Mouse (Mus musculus) testis, adult 2 months (tissue): ENCODE measurements at regions not wholly inside any gene's neighbourhood (a gene's known extent, or its start where the extent isn't known, plus 50 kb on each side); places are given as distances from the start of the nearest gene placed in this dataset.

Source experiments
- H3K27ac ChIP-seq: fragments of 200-500 bp; 2 replicates; pipeline ENCODE4 v1.5.1; 2012; ENCODE audit warnings: low read depth, low read length; ENCODE audit not compliant: control insufficient read depth, insufficient read depth
- H3K27me3 ChIP-seq: fragments of 200-500 bp; 2 replicates; pipeline ENCODE4 v1.6.1; 2012; ENCODE audit warnings: mild to moderate bottlenecking, low read length, moderate library complexity; ENCODE audit not compliant: control insufficient read depth, insufficient read depth
- H3K36me3 ChIP-seq: fragments of 200-500 bp; 2 replicates; pipeline ENCODE4 v1.6.1; 2012; ENCODE audit warnings: mild to moderate bottlenecking, low read length; ENCODE audit not compliant: control insufficient read depth, insufficient read depth
- H3K4me1 ChIP-seq: fragments of 200-500 bp; 2 replicates; pipeline ENCODE4 v1.6.1; 2012; ENCODE audit warnings: low read length; ENCODE audit not compliant: control insufficient read depth, insufficient read depth
- H3K4me3 ChIP-seq: fragments of 200-500 bp; 2 replicates; pipeline ENCODE4 v1.5.1; 2012; ENCODE audit warnings: low read depth, mild to moderate bottlenecking, low read length, moderate library complexity, mixed read lengths; ENCODE audit not compliant: control insufficient read depth
- CTCF ChIP-seq: fragments of 200-500 bp; IDR thresholded peaks from 2 replicates; pipeline ENCODE4 v1.5.1; 2012; ENCODE audit warnings: low read depth, mild to moderate bottlenecking, inconsistent platforms, low read length, moderate library complexity; ENCODE audit not compliant: control insufficient read depth, insufficient read depth, insufficient replicate concordance
- POLR2A ChIP-seq: fragments of 200-500 bp; IDR thresholded peaks from 2 replicates; pipeline ENCODE4 v1.6.1; 2012; ENCODE audit warnings: low read depth, mild to moderate bottlenecking, inconsistent platforms, low read length, moderate library complexity; ENCODE audit not compliant: control insufficient read depth

- H3K4me1 ChIP-seq = no peaks in the 10 kb centered on the region
- H3K4me3 ChIP-seq = no peak overlapping the region
- no peak for TF ChIP-seq POLR2A
- no peak for TF ChIP-seq CTCF
- no peaks in the 10 kb centered on the region for H3K36me3 ChIP-seq
- H3K27me3 ChIP-seq = no peaks in the 10 kb centered on the region
- no peak overlapping the region for H3K27ac ChIP-seq
Measured at GRCm38 (mm10) chr11:79863487-79864175, 98.6 kb downstream of the Utp6 start.

GRCm38 (mm10) chr11:79860611-79861067, 101.6 kb downstream of the Utp6 start:
- Histone ChIP-seq H3K36me3 (no peaks in the 10 kb centered on the region), H3K27ac (no peak overlapping the region), H3K27me3 (no peaks in the 10 kb centered on the region), H3K4me1 (no peaks in the 10 kb centered on the region), H3K4me3 (no peak overlapping the region)
- TF ChIP-seq CTCF = no peak

DNA sequence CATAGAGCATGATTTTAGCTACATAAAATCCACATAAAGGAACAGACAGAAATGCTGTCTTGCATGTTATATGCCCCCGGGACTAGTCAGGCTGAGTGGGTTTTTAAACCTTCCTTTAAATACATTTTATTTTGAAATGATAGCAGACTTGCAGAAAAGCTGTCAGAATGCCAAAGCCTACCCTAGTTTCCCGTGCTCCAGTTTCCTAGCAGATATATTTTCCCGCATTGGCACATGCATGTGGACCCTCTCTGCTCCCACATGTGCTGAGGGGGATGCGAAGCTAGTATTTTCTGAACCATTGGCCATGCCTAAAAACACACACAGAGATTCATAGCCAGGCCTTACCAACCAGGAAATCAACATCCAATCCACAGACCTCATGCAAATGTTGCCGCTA, 105.8 kb downstream of the Utp6 start:
- no peaks in the 10 kb centered on the region for H3K36me3 ChIP-seq
- no peaks in the 10 kb centered on the region for H3K27me3 ChIP-seq
- no peaks in the 10 kb centered on the region for H3K4me1 ChIP-seq
- H3K27ac ChIP-seq = no peak overlapping the region
- no peak overlapping the region for H3K4me3 ChIP-seq
- TF ChIP-seq POLR2A = no peak
- no peak for TF ChIP-seq CTCF

DNA sequence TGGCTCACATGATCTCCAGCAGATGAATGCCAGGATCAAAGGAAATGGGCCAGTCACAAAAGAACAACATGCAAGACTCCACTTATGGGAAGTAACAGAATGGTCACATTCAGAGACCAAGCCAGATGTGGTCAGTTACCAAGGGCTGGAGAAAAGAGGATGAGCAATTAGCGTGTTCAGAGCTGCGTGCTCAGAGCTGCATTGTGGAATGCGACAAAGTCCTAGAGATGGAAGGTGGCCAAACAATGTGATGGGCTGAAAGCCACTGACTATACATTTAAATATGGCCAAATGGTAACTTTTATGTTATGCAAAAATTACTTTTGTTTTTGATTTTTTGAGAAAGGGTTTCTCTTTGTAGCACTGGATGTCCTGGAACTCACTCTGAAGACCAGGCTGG, 112.6 kb downstream of the Utp6 start:
- H3K4me1 ChIP-seq = no peaks in the 10 kb centered on the region
- no peaks in the 10 kb centered on the region for H3K36me3 ChIP-seq
- TF ChIP-seq CTCF (no peak), POLR2A (no peak)
- H3K4me3 ChIP-seq = no peak overlapping the region
- H3K27me3 ChIP-seq = no peaks in the 10 kb centered on the region
- no peak overlapping the region for H3K27ac ChIP-seq

DNA sequence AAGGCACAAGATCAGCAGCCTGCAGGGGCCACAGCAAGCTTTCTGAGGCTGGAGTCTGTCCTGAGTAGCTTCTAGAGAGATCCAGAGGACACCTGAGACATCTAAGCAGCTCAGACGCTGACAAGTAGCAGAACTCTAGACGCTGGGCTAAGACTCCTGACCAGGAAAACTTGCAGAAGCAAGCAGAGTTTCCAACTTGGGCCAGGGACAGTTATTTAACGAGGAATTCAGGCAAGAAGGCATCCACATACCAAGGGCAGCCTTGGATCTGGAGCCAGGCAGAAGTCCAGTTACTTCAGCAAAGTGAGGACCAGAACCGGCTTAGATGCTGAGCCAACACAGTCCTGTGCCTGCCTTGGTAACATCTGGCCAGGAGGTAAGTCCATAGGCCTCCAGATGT, 117.8 kb downstream of the Utp6 start:
- Histone ChIP-seq H3K27ac (no peak overlapping the region), H3K4me1 (no peaks in the 10 kb centered on the region), H3K4me3 (no peak overlapping the region), H3K27me3 (no peaks in the 10 kb centered on the region), H3K36me3 (no peaks in the 10 kb centered on the region)
- TF ChIP-seq CTCF (no peak), POLR2A (no peak)

GRCm38 (mm10) chr11:79843021-79843420, 119.2 kb downstream of the Utp6 start:
- no peaks in the 10 kb centered on the region for H3K36me3 ChIP-seq
- no peaks in the 10 kb centered on the region for H3K27me3 ChIP-seq
- no peak overlapping the region for H3K27ac ChIP-seq
- H3K4me1 ChIP-seq = no peaks in the 10 kb centered on the region
- no peak for TF ChIP-seq CTCF
- no peak for TF ChIP-seq POLR2A
- H3K4me3 ChIP-seq = no peak overlapping the region

DNA sequence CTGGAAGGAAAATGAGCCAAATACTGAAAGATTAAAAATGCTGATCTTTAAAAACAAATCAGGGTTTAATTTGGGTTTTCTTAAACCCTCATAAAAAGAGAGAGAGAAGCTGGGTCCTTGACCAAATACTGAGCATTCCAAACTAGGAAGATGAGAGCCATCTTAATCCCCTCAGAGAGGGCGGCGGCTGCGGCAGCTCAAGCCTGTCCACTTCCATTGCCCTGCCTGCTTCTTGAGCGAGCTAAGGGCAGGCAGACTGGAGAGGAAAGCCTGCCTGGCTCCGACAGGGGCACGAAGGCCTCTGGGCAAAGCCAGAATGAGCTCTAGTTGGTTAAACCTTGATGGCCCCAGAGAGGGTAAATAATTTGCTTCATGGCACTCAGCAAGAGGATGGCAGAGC, 122.2 kb downstream of the Utp6 start:
- Histone ChIP-seq H3K4me3 (no peak overlapping the region), H3K27ac (no peak overlapping the region), H3K27me3 (no peaks in the 10 kb centered on the region), H3K4me1 (no peaks in the 10 kb centered on the region), H3K36me3 (no peaks in the 10 kb centered on the region)
- TF ChIP-seq POLR2A = no peak
- no peak for TF ChIP-seq CTCF
